Mouse (Mus musculus): ENCODE measurements around the gene Asmt.

The Asmt gene

GRCm38 (mm10) chrX:170672594-170673092 lies at the start of gene Asmt:
Gene Asmt (plus strand): TSS chrX:170672644.
- peak; percentile 28 for DNase-seq

GRCm38 (mm10) chrX:170673233-170673951 lies 948 bp downstream of the Asmt start:
- DNase-seq = peak; percentile 28

GRCm38 (mm10) chrX:170674229-170674771 lies 1.9 kb downstream of the Asmt start:
- peak; percentile 48 for DNase-seq

- peak; percentile 52 for DNase-seq
These were observed 2.7 kb downstream of the Asmt start for GRCm38 (mm10) chrX:170674885-170675876.

GRCm38 (mm10) chrX:170675923-170676605 lies 3.6 kb downstream of the Asmt start:
- DNase-seq = no peak

GRCm38 (mm10) chrX:170676606-170677239 lies 4.3 kb downstream of the Asmt start:
- peak; percentile 27 for DNase-seq

- no peak for DNase-seq
These were observed 4.8 kb downstream of the Asmt start for GRCm38 (mm10) chrX:170677266-170677665.

GRCm38 (mm10) chrX:170677680-170678079 lies 5.2 kb downstream of the Asmt start:
- DNase-seq = peak; percentile 21

Data from thymus, postnatal 4 days (tissue).